Mouse (Mus musculus) spleen, postnatal 14 days (tissue): ENCODE data around the gene Alg1.
"Not testable (repeated sequence)": the region's sequence is repeated elsewhere in the genome, so short reads cannot be mapped to it uniquely, and the experiment has no call there.

Experiments
- DNase-seq, 2 experiments: peaks; one replicate each; pipeline ENCODE4 v3.0.0; 2021 to 2022; ENCODE audit warnings: low spot score in 2 of 2

Gene Alg1

GRCm38 (mm10) chr16:5233418-5234313 lies at the start of gene Alg1:
Alg1 (plus strand) TSS chr16:5233621.
- DNase-seq = peak; percentile 80 to 87

GRCm38 (mm10) chr16:5184101-5184500 lies 49.3 kb upstream of the Alg1 start:
- no peak for DNase-seq

GRCm38 (mm10) chr16:5184956-5185355 lies 48.5 kb upstream of the Alg1 start:
- no peak for DNase-seq

GRCm38 (mm10) chr16:5185691-5186090 lies 47.7 kb upstream of the Alg1 start:
- DNase-seq = no peak

GRCm38 (mm10) chr16:5186234-5186633 lies 47.2 kb upstream of the Alg1 start:
- DNase-seq = no peak

GRCm38 (mm10) chr16:5195080-5195479 lies 38.3 kb upstream of the Alg1 start:
- peak in 1 of 2 experiments; percentile 38 for DNase-seq

DNA sequence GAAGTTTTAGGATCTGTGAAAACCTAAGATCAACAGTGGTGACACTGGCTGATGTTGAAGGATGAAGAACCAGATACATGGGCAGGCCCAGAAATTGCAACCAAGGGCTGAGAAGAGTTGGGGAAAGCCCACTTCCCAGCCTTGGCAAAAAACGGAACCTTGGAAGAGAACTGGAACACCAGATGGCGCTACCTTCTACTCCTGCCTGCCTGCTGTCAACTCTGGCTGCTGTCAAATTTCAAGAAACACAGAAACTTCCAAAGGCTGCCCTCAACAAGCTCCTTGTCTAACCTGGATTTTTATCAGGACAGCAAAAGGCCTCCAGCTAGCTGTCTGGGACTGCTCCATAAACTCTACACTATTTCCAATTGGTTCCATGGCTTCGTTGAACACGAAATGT lies 30.7 kb upstream of the Alg1 start:
- peak in 1 of 2 experiments; percentile 17 for DNase-seq

- DNase-seq = peak in 1 of 2 experiments; percentile 15
Observed at GRCm38 (mm10) chr16:5203200-5203599, 30.2 kb upstream of the Alg1 start.

DNA sequence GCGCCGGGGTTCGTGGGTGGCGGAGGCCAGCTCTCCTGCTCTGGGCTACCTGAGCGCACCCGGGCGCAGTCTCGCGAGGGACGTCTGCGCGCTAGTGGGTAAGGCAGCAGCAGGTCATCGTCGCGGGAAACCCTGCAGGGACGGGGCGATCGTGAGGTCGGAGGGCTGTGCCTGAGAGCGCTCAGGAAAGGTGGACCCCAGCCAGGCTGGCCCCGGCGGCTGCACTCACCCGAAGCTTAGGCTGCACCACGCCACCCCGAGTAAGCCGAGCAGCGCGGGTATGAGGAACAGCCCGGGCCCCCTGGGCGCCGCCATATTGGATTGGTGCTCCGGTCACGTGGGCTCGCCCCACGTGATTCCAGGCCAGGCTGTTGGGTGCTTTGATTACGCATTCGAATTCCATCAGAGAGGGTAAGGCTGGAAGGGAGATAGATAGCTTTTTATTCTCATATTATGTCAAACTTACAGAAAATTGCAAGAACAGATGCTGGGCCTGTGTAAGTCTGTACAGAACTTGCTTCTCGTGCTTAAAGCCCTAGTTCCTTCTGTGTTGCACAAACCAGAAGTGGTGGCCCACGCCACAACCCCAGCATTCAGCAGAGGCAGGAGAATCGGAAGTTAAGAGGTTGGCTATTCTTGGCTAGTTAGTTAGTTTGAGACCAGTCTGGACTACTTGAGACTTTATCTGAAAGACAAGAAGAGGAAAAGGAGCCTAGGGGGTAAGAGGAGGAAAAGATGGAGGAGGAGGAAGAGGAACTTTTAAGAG lies 29.6 kb upstream of the Alg1 start, which contains the start of gene Nagpa:
Gene Nagpa, minus strand, starts transcription at position 345 of the 766 bp plus-strand sequence.
- DNase-seq = peak; percentile 41 to 58

DNA sequence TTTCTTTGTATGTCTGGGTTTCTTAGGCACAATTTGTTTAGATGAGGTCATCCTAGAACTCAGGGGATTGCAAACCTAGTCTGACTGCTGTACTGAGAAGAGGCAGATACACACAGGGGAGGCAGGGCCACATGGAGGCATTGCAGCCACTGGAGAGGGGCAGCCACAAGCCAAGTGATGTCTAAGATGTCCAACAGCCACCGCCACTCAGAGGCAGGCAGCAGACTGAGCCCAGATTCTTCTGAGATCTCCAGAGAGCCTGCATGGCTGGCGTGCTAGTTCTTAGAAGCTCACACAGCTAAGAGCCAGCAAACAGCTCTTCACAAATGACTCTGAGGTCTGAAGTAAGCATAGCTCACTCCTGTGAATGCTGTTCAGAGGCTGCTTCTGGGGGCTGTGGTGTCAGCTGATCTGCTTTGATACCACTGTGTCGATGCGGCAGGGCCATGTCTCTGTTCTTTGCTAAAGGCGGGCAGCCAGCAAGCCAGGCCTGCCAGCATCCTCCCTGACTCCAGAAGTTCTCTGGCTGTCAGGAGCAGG lies 27.9 kb upstream of the Alg1 start:
- DNase-seq = no peak

GRCm38 (mm10) chr16:5206051-5206450 lies 27.4 kb upstream of the Alg1 start:
- no peak for DNase-seq

GRCm38 (mm10) chr16:5210365-5210764 lies 23.1 kb upstream of the Alg1 start:
- DNase-seq = no peak

- no peak for DNase-seq
Observed at GRCm38 (mm10) chr16:5212150-5212549, 21.3 kb upstream of the Alg1 start.

- no peak for DNase-seq
Observed at GRCm38 (mm10) chr16:5214126-5214525, 19.3 kb upstream of the Alg1 start.

GRCm38 (mm10) chr16:5216686-5217085 lies 16.7 kb upstream of the Alg1 start:
- DNase-seq = no peak

- no peak for DNase-seq
Observed at GRCm38 (mm10) chr16:5217341-5218133, 15.9 kb upstream of the Alg1 start.

DNA sequence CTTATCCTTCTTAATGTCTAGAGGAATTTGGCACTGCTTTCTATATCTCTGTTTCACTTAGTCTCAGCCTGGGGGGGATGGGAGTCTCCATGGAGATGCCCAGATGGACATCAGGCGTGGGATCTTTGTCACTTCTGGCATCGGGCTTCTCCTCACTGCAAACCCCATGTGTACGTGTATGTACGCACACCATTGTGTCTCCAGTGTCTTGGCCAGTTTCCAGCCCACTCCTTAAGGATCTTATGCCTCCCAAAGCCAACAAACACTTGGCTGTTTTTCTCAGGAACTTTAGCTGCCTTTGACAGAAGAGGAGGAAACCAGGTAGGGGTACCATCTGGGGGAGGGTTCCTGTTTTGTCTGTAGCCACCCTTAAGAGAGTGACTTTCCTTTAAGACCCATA lies 12.0 kb upstream of the Alg1 start:
- no peak for DNase-seq

DNA sequence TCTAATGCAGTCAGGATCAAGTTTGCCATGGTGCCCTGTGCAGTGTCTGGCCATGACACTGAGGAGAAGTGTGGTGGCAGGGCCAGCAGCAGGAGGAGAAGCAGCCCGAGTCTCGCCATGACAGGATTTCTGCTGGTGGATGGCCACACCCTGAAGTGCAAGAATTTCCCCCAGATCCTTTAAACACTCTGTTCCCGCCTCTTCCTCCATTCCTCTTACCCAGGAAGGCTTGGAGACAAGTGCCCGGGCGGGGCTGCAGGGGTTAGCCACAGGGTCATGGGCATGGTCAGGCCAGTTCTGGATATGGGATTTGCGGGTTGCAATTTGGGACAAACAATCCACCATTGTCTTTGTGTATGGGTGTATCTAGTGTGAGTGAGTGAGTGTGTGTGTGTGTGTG lies 11.3 kb upstream of the Alg1 start, which contains the start of gene AU021092:
Gene AU021092, minus strand, starts transcription at position 160 of the 400 bp plus-strand sequence.
- no peak for DNase-seq

DNA sequence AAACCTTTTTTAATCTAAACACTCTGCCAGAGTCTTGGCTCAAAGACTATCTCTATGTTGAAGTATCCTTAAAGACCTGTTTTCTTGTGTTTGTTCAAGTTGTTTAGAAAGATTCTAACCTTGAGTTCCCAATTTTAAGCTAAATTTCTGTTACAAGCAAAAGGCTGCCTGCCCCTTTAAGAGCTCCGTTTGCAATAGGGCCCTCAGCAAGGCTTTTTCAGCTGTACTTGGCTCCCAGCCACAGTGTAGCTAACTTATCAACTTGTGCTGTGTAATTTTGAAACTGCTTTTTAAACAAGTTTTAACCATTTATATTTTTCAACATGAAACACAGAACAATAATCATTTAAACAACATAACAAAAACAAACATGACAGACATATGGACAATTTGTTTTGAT lies 6.9 kb upstream of the Alg1 start:
- DNase-seq = not testable (repeated sequence)

DNA sequence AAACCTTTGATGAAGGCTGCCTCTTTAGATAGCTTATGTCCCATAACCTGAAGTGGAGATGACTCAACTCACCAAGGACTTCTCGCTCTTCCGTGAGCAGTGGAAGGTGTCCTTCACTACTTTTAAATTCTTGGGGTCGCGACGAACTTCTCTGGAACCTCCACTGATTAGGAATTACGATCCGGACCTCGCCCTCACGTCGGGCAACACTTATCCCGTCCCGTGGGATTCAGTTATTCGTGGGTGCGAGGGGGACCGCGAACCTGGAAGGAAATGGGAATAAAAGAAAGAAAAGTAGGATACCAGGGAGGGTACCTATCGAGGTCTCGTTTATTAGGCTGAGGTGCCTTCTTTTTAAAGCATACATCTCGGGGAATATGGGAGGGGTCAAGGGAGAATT lies 5.9 kb upstream of the Alg1 start:
- DNase-seq = not testable (repeated sequence)

- DNase-seq = not testable (repeated sequence)
Observed at GRCm38 (mm10) chr16:5228103-5228502, 5.3 kb upstream of the Alg1 start.
